Mouse (Mus musculus) CH12.LX (cell line): ENCODE results near the gene Rpl9.

Source experiments
- CTCF ChIP-seq, 2 experiments: IDR thresholded peaks in 1 of 2; conservative IDR thresholded peaks in 1 of 2; 2 replicates each; pipeline ENCODE4 v1.5.1; 2011 to 2012; ENCODE audit warnings: low read depth in 2 of 2, low read length in 2 of 2, improper control_type of control experiment in 1 of 2, inconsistent platforms in 1 of 2, mild to moderate bottlenecking in 1 of 2, moderate library complexity in 1 of 2
- E2F4 ChIP-seq: IDR thresholded peaks from 2 replicates; pipeline ENCODE4 v1.6.1; 2011; ENCODE audit warnings: low read depth, low read length, improper control_type of control experiment; ENCODE audit not compliant: insufficient replicate concordance
- EP300 ChIP-seq: IDR thresholded peaks from 2 replicates; pipeline ENCODE4 v1.6.1; 2011; ENCODE audit warnings: low read length, improper control_type of control experiment
- ETS1 ChIP-seq: conservative IDR thresholded peaks from 2 replicates; pipeline ENCODE4 v1.6.1; 2012; ENCODE audit warnings: low read depth, mild to moderate bottlenecking, inconsistent platforms, low read length, improper control_type of control experiment, moderate library complexity
- MAZ ChIP-seq: IDR thresholded peaks from 2 replicates; pipeline ENCODE4 v1.6.1; 2012; ENCODE audit warnings: low read depth, mild to moderate bottlenecking, inconsistent platforms, low read length, improper control_type of control experiment, moderate library complexity
- MXI1 ChIP-seq: IDR thresholded peaks from 2 replicates; pipeline ENCODE4 v1.6.1; 2011; ENCODE audit warnings: mild to moderate bottlenecking, low read depth, low read length, improper control_type of control experiment
- NELFE ChIP-seq: IDR thresholded peaks from 2 replicates; pipeline ENCODE4 v1.6.1; 2011; ENCODE audit warnings: low read depth, low read length, improper control_type of control experiment
- POLR2A ChIP-seq: IDR thresholded peaks from 2 replicates; pipeline ENCODE4 v1.6.1; 2011; ENCODE audit warnings: low read depth, mild to moderate bottlenecking, improper control_type of control experiment, low read length
- POLR2AphosphoS2 ChIP-seq: IDR thresholded peaks from 2 replicates; pipeline ENCODE4 v1.6.1; 2011; ENCODE audit warnings: low read depth, low read length, improper control_type of control experiment
- RCOR1 ChIP-seq: conservative IDR thresholded peaks from 2 replicates; pipeline ENCODE4 v1.6.1; 2012; ENCODE audit warnings: low read depth, mild to moderate bottlenecking, inconsistent platforms, low read length, improper control_type of control experiment
- USF2 ChIP-seq: conservative IDR thresholded peaks from 2 replicates; pipeline ENCODE4 v1.6.1; 2011; ENCODE audit warnings: low read depth, low read length, improper control_type of control experiment

GRCm38 (mm10) chr5:65340167-65340566 is 51.1 kb downstream of the Rpl9 start:
- TF ChIP-seq CTCF (conservative IDR thresholded peaks at IDR 0.05 in 1 of 2, IDR thresholded peaks at IDR 0.05 in 1 of 2; ENCODE audit: low read depth in 2 of 2, low read length in 2 of 2) (no peak), POLR2AphosphoS2 (no peak), POLR2A (no peak), NELFE (no peak), MAZ (no peak), E2F4 (no peak), USF2 (no peak), RCOR1 (no peak), EP300 (no peak), ETS1 (no peak), MXI1 (no peak)
